Mouse (Mus musculus) neural tube, embryonic 13.5 days (tissue): Measurements from ENCODE around the gene Gm21028. TPM values are rescaled to one million over a fixed set of nuclear protein-coding genes. Genes with fewer than 3 reads are reported as not detected.
"Not testable (repeated sequence)": the region's sequence is repeated elsewhere in the genome, so short reads cannot be mapped to it uniquely, and the experiment has no call there.

Experiments
- ATAC-seq: fragments of 200-750 bp; cut with Nextera tagmentation; 2 replicates; pipeline ENCODE4 v1.8.0; 2017; ENCODE audit warnings: low read depth, mild to moderate bottlenecking, moderate TSS enrichment, moderate library complexity
- H3K27ac ChIP-seq: fragments of 300-500 bp; sonication (generic); replicated peaks from 2 replicates; pipeline ENCODE4 v1.5.1; 2015; ENCODE audit warnings: moderate library complexity, mild to moderate bottlenecking, inconsistent platforms
- H3K27me3 ChIP-seq: fragments of 300-500 bp; sonication (generic); 2 replicates; pipeline ENCODE4 v1.6.1; 2015; ENCODE audit warnings: mild to moderate bottlenecking, inconsistent platforms
- H3K36me3 ChIP-seq: fragments of 300-500 bp; sonication (generic); 2 replicates; pipeline ENCODE4 v1.6.1; 2015; ENCODE audit warnings: mild to moderate bottlenecking, inconsistent platforms
- H3K4me1 ChIP-seq: fragments of 300-500 bp; sonication (generic); replicated peaks from 2 replicates; pipeline ENCODE4 v1.6.1; 2015; ENCODE audit warnings: inconsistent platforms
- H3K4me2 ChIP-seq: fragments of 300-500 bp; sonication (generic); 2 replicates; pipeline ENCODE4 v1.6.1; 2015; ENCODE audit warnings: inconsistent platforms, mild to moderate bottlenecking, moderate library complexity
- H3K4me3 ChIP-seq: fragments of 300-500 bp; sonication (generic); 2 replicates; pipeline ENCODE4 v1.5.1; 2015; ENCODE audit warnings: mild to moderate bottlenecking, inconsistent platforms
- H3K9ac ChIP-seq: fragments of 300-500 bp; sonication (generic); 2 replicates; pipeline ENCODE4 v1.6.1; 2015; ENCODE audit warnings: moderate library complexity, mild to moderate bottlenecking, inconsistent platforms
- H3K9me3 ChIP-seq: fragments of 300-500 bp; sonication (generic); 2 replicates; pipeline ENCODE4 v1.6.1; 2016; ENCODE audit warnings: inconsistent platforms
- WGBS: fragments of 180-500 bp; shearing (Covaris S2); methylation state at CpG from one replicate; pipeline ENCODE4 v1.1.7; 2015; 5-methylcytosine and 5-hydroxymethylcytosine counted together
- microRNA-seq: library from miRNA; unstranded; fragments of <30 nt; microRNA quantifications from one replicate; pipeline ENCODE4, GENCODE M21; 2016
- polyA plus RNA-seq: library from polyadenylated mRNA; unstranded; fragments of >200 nt; fragmentation: Nextera tagmentation; extraction: Ambion mirVana; gene quantifications from 2 replicates; pipeline ENCODE4 v1.2.1, GENCODE M21; 2015

Gm21028 gene
- polyA plus RNA-seq, result not detected in 2 replicates

DNA sequence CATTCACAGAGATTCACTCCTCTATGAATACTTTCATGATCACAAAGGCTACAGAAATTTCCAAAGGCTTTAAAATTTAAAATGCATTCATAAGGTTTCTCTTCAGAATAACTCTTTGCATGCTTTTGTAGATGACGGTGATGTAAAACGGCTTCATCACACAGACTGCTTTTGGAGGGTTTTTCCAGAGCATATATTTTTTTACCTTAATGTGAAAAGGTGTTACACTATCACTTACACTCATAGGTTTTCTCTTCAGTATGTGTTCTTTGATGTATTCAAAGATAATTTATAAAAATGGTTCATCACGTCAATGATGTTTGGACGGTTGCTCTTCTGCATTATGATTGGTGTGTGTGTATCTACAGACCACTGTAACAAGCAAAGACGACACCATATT, at the start of gene Gm21028:
TSS of gene Gm21028 (minus strand) at position 101 of the 400 bp plus-strand sequence.
- no peaks in the 10 kb centered on the region for H3K4me1 ChIP-seq
- 97% methylated on average over 5 of the region's 5 CpGs for WGBS
- H3K9ac ChIP-seq, result no peak within 1 kb of the TSS
- H3K4me2 ChIP-seq, result no peak within 1 kb of the TSS
- peaks cover 73% of the 10 kb centered on the region for H3K9me3 ChIP-seq
- H3K27ac ChIP-seq, result no peak within 1 kb of the TSS
- ATAC-seq, result no peak
- H3K36me3 ChIP-seq, result 0 out of 2 replicates have a peak, but pooled peaks cover 16% of the 10 kb centered on the region
- H3K4me3 ChIP-seq, result no peak within 1 kb of the TSS
- H3K27me3 ChIP-seq, result no peaks in the 10 kb centered on the region

GRCm38 (mm10) chr7:42595666-42596065, 17.3 kb upstream of the Gm21028 start:
- not testable (repeated sequence) for ATAC-seq, H3K4me2 ChIP-seq
- H3K9me3 ChIP-seq, result peaks cover 65% of the 10 kb centered on the region

GRCm38 (mm10) chr7:42592413-42592812, 14.0 kb upstream of the Gm21028 start, which contains the start of gene Zfp977:
Gene Zfp977 (minus strand): TSS chr7:42592547.
- H3K4me2 ChIP-seq, ATAC-seq, H3K27me3 ChIP-seq, H3K36me3 ChIP-seq, H3K9ac ChIP-seq, H3K27ac ChIP-seq, H3K4me1 ChIP-seq, H3K4me3 ChIP-seq: not testable (repeated sequence)
- peaks cover 50% of the 10 kb centered on the region for H3K9me3 ChIP-seq
- WGBS, result 90% methylated on average over 11 of the region's 11 CpGs

More at GRCm38 (mm10) chr7:42595666-42596065, 17.3 kb upstream of the Gm21028 start:
- not testable (repeated sequence) for H3K27ac ChIP-seq, H3K4me1 ChIP-seq, H3K9ac ChIP-seq, H3K27me3 ChIP-seq, H3K36me3 ChIP-seq, H3K4me3 ChIP-seq

GRCm38 (mm10) chr7:42591311-42591710, 12.9 kb upstream of the Gm21028 start:
- peaks cover 50% of the 10 kb centered on the region for H3K9me3 ChIP-seq
- not testable (repeated sequence) for H3K4me3 ChIP-seq, H3K27ac ChIP-seq, H3K9ac ChIP-seq, H3K36me3 ChIP-seq, H3K4me1 ChIP-seq, ATAC-seq, H3K4me2 ChIP-seq, H3K27me3 ChIP-seq

GRCm38 (mm10) chr7:42551766-42552165, 26.6 kb downstream of the Gm21028 start:
- Histone ChIP-seq H3K9me3 (peaks cover 31% of the 10 kb centered on the region), H3K4me1 (no peaks in the 10 kb centered on the region), H3K27ac (no peak overlapping the region), H3K36me3 (no peaks in the 10 kb centered on the region), H3K4me3 (no peak overlapping the region), H3K4me2 (no peak overlapping the region), H3K27me3 (no peaks in the 10 kb centered on the region), H3K9ac (no peak overlapping the region)
- ATAC-seq, result no peak
- WGBS, result 80% methylated on average over 3 of the region's 3 CpGs

Small RNAs within 50 kb of the gene (microRNA-seq; reads per million reads assigned to microRNA genes)
- not detected for gene Gm24938

Other genes starting within 250 kb of the Gm21028 start
- not detected in 2 replicates for gene 4933421I07Rik, start 130.5 kb downstream of the Gm21028 start, polyA plus RNA-seq
- gene Zfp141, start 72.8 kb downstream of the Gm21028 start, polyA plus RNA-seq, result 14.2 and 14.5 TPM in 2 replicates
- gene Zfp977, start 14.0 kb upstream of the Gm21028 start, polyA plus RNA-seq, result 1.7 and 2.3 TPM in 2 replicates
- gene Zfp976, start 64.0 kb upstream of the Gm21028 start, polyA plus RNA-seq, result 2.1 and 2.6 TPM in 2 replicates
- 6.0 and 7.5 TPM in 2 replicates for gene Zfp975, start 114.2 kb upstream of the Gm21028 start, polyA plus RNA-seq
- not detected in 2 replicates for gene Gm17067, start 148.4 kb upstream of the Gm21028 start, polyA plus RNA-seq
- not detected in 2 replicates for gene Vmn2r62, start 214.9 kb upstream of the Gm21028 start, polyA plus RNA-seq